Mouse (Mus musculus) skeletal muscle tissue, adult 2 months (tissue): Measurements from ENCODE around the gene 6820408C15Rik.
"Not testable (repeated sequence)": the region's sequence is repeated elsewhere in the genome, so short reads cannot be mapped to it uniquely, and the experiment has no call there.

Experiments
- DNase-seq: peaks from one replicate; pipeline ENCODE4 v3.0.0-alpha.2; 2012; ENCODE audit warnings: low read depth, low spot score

6820408C15Rik gene

DNA sequence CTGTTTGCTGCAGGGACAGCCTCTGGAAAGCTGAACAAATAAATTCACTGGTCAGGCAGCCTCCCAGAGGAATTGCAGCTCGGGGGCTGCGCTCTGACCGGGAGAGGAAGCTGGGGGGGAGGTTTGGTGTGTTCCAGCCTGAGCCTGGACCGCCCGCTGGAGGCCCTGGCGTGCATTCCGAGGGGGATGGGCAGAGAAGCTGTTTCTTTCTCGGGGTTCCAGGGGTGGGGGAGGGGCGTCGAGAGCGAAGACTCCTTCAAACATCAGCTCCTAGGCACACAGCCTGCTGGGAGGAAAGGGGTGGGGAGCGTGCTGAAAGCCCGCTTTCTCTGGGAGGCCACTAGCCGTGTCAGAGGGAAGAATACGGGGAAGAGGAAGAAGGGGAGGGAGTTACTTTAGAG, 4.4 kb upstream of the 6820408C15Rik start:
- DNase-seq: peak; percentile 46

DNA sequence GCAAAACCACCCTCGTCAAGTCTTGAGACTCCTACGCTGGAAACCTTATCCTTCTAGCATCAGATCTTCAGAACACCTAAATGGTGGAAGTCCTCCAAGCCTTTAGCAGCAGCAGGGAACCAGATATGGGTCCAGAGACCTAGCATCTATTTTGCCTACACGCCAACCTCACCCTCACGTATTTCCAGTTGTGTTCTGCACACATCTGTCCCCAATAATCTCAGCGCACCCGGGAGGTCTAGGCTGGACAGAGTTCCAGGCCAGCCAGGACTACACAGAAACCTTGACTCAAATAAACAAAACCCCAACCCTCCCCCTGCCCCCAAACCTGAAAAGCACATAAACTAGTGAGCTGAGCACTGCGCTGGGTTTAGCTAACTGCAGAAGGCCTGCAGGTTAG, 3.9 kb upstream of the 6820408C15Rik start:
- no peak for DNase-seq

DNA sequence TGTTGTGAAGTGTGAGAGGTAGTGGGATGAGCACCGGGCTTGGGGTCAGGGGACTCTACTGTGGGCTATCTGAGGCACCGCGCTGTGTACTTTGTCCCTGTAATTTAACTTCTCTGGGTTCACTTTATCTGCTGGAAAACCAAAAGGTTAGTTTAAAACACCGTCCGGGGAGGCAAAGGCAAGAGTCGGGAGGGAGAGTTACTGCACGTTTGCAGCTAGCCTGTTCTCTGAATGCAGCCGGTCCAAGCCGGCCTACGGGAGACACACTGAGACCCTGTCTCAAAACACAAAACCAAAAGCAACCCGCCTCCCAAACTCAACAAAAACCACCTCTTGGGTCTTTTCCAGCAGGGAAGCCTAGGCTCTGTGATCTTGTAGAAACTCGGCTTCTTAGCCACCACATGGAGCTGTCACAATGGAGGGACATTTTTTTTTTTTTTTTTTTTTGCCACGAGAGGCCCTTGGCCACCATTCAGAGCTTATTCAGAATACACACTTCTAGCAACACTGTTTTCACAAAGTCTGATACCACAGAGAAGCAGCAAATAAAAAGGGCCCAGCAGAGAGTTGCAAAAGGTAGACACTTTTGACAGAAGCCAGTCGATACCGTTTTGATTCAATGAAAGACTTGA, 2.7 kb upstream of the 6820408C15Rik start:
- DNase-seq: no peak

DNA sequence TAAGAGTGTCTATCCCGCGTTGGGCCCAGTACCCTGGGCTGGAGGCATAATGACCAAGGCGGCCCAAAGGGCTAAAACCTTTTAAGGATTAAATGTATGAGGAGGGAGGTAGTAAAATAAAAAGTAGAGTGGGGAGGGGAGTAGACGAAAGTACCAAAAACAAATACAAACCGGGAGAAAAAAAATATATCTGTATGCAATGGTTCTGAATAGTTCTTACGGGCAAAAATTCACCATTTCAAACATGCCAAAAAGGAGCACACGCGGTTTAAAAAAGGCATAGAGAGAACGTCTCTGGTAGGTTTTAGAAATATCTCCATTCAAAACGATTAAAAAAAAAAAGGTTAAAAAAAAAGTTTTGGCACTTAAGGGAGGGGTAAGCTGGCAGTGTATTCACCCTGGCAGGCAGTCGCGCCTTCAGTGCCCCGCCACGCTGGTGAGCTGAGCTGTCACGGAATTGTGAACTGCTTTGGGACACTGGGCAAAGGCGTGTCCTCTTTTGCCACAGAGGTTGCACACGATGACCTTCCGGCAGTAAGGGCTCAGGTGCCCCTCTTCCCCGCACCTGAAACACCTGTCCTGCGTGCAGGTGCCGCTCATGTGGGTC, 2.1 kb upstream of the 6820408C15Rik start:
- no peak for DNase-seq

DNA sequence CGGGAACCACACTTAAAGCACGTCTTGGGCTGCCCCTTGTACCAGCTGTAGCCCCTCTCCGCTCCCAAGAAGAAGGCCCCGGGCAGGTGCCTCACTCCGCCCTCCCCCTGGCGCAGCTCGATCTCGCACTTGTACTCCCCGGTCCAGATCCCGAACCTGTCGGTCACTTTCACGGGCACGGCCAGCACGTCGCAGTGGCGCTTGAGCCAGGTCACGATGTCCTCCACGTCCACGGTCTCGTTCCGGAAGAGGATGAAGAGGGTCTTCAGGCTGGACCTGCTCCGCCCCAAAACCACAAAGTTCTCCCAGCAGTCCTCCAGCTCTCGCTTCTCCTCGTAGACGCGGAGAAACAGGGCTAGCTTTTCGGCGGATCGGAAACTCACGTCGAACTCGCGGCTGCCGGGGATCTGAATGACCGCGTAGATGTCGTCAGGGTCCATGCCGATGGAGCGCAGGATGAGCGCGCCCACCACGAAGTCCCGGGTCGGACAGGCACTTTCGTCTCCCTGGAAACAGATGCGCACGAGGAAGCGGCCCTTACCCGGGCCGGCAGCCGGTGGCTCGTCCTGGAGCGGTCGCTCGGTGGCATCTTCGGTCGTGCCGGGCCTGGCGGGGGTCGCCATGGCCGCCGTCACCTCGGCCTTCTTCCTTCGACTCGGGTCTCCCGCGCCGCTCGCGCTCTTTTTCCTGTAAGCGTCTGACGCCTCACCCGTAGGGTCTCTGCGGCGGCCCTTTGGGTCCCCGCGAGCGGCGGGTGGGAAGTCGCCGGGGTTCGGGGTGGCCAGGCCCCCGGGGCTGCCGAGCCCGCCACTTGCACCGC, 1.4 kb upstream of the 6820408C15Rik start:
- DNase-seq: no peak

DNA sequence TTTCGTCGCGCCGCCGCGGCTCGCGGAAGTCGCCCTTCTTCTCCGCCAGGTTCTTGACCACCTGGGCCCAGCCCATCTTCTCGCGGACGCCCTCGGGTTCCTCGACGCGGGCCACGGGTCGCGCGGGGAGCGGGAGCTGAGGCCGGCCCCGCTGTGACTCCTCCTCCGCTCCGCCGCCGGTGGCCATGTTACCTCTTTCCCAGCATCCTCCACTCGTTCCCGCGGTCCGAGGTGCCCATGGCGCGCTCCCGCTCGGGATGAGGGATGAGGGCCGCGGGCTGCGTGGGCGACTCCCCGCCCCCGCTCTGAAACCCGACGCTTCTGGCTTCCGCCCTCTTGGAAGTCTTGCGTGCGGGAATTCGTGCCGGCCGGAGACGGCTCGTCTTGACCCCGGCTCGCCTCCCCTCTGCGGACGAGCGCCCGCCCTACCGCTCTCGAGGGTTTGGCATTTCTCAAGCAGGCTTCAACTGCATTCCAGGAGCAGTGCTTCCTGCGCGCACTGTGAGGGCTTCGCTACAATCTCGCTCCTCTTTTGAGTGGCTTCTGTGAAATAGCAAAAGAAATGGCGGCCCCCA, 709 bp upstream of the 6820408C15Rik start, which contains the start of gene Zcchc3:
Gene Zcchc3 (minus strand): TSS at position 437 of the 575 bp plus-strand sequence.
- DNase-seq: peak; percentile 60

DNA sequence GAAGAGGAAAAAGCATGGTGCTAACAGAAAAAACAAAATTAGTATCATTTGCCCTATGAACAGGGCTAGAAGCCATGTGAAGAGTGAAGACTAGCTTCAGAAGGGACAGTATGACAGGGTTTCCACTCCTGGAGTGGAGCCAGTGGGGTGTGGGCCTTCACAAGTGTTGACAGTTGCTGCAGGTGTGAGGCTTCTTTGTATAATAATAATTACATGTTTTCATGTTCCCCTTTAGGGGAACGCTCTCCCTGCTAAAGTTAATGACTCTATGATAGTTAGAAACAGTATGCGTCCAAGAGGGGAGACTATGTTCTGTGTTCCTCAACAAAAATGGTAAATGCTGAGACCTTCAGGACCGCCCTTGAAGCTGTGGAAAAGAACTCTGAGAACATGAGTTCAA, 399 bp downstream of the 6820408C15Rik start:
- no peak for DNase-seq

DNA sequence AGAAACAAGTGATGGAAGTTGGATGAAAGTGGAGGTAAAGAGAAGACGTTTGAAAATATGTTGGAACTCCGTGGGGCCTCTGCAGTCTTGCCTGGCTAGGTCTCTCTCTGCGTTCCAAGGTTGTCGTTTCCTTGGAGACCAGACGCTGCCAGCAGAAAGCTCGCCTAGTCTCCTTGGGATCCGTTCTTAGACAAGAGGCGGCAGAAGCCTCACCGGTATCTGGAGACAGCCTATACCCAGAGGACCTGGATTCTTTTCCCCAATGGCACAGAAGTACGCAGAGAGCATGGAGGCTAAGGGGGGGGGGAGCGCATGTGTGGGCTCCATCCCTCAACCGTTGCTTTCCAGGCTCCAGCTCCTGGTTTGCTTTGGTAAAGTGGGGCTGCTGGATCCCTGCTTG, 12.1 kb downstream of the 6820408C15Rik start:
- DNase-seq: no peak

DNA sequence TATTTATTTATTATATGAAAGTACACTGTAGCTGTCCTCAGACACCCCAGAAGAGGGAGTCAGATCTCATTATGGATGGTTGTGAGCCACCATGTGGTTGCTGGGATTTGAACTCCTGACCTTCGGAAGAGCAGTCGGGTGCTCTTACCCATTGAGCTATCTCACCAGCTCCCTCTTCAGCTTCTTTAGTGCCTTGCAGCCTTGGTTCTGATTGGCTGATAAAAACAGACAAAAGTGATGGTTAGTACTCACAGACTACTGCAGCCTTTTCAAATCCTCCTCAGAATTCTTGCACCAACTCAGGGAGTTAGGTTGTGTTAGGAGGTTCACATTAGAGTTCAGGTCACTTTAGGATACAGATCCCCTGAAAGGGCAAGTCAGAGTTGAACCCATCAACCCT, 13.1 kb downstream of the 6820408C15Rik start:
- not testable (repeated sequence) for DNase-seq

DNA sequence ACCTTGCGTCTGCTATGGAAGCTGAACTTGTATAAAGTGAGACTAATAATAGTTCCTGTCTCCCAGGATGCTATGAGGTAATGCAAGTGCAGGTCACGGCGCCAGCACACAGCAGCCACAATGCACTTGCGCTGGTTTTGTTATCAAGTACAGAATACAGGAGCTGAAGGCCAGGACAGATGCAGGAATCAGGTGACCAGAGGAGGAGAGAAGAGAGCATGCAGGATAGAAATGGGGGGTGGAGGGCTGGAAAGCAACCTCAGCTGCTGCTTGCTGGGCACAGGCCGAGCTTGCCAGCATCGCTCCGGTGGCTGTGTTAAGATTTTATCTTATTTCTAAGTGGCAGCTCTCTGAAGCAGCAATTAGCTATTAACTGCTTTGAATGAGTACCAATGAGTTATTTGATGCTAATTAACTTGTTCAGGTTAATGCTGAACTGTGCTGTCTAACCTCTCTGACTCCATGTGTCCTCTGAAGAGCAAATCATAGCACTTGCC, 21.1 kb downstream of the 6820408C15Rik start:
- DNase-seq: no peak

DNA sequence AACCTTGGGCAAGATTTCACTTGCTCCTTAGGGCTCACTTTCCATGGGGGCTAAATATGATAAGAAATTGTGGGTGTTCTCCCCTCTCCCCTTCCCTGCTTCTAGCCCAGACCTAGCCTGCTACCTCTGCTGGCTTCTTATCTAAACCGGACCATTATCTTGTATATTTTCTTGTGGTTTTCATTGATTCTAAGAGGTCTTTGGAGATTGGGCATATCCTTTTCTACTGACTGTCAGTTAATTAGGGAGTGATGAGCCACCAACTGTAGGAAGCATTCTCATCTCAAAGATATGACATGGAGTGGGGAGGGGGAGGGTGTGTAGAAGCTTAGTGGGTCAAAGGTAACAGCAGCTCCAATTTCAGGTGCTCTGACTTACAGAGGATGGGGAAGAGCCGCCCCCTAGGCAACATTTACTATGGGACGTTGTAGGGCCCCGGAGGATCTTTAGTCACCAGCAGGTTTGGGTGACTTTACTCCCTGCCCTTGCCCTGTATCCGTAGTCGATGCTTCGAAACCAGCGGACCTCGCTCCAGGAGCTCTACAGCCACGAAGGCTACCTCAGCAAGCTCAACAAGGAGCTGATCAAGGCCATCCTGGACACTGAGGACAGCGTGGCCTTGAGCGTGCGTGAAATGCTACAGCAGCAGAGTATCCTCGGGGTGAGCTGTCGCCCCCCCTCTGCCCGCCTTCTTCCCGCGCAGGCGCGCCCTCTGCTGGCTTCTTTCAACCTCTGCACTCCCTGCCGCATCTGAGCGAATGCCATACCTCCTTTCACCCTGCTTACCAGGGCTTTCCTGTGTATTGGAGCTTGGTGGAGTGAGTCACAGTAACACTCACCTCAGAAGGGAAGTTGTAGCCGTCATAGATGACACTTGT, 21.8 kb downstream of the 6820408C15Rik start:
- DNase-seq: peak; percentile 39

DNA sequence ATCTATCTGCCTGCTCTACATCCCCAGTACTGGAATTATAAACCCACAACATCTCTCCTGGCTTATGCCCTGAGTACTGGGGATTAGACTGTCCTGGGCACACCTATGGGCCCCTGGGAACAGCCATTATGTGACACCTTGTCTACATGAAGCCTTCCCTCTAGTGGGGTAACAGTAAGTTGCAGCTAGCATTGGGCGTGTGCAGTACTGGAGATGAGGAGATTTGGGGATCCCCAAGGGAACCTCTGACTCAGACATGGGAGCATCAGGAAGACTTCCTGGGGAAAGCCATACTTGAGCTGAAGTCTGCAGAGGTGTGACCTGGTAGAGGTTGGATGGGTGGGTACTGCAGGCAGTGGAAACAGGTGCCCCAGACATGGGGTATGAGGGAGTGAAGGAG, 23.6 kb downstream of the 6820408C15Rik start:
- DNase-seq: no peak

DNA sequence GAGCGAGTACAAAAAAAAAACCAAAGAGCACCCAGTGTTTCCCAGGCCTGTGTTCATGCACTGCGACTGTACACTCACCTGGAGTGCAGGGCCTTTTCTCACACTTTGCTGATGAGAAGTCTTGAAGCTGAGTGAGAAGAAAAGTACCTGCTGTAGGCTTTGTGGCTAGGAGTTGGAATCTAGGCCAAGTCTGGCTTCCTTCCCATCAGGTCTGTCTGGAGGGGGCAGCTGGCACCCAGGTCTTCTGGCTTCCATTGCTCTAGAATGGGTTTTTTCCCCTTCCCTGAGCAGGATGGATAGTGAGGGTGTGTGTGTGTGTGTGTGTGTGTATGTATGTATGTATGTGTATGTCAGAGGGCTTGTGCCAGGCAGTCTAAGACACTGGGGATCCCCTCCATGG, 24.4 kb downstream of the 6820408C15Rik start:
- no peak for DNase-seq

DNA sequence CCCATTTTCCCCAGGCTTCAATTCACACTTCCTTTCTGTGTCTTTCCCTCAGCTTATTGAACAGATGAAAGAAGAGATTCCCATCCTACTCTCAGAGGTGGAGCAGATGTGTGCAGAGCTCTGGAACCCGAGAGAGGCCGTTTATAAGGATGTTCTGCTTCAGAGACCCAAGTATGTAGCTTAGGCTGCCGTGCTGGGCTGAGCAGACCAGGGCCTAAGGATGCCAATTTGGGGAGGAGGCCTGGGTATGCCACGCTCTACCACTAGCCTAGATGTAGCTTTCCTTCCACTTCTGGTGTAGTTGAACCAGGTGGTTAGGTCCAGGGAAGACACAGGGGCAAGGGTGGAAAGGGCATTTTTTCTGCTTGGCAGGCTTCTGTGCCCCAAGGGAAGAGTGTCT, 26.9 kb downstream of the 6820408C15Rik start:
- no peak for DNase-seq

DNA sequence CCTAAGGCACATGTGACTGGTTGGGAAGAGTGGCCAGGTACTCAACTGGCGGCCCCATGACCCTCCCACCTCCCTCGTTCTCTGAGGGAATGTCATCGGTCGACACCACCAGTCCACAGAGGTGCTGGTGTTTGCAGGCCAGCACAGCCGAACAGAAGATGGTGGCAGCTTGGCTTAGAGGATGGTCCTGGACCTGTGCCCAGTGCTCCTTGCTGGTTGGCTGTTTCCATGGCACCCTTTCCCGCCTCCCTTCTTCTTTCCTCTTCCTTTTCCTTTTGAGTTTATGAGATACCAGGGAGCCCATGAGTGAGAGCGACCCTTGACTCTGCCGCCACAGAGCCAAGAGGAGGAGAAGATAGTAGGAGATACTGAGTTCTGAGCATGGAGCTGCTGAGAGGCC, 27.9 kb downstream of the 6820408C15Rik start:
- no peak for DNase-seq

DNA sequence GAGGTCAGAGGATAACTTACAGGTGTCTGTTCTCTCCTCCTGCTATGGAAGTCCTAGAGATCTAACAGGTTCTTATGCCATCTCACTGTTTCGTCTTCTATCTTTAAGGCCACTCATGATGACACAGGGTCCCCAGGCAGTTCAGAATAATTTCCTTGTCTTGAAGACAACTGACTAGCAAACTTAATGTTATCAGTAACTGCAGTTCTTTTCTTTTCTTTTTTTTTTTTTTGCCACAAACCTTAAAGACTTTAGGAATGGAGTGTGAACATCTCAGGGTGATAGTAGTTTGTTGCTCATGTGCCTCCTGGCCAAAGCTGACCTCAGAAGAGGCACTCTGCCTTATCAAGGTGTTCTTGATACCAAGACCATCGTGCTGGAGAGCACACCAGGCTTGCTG, 31.3 kb downstream of the 6820408C15Rik start:
- DNase-seq: no peak

DNA sequence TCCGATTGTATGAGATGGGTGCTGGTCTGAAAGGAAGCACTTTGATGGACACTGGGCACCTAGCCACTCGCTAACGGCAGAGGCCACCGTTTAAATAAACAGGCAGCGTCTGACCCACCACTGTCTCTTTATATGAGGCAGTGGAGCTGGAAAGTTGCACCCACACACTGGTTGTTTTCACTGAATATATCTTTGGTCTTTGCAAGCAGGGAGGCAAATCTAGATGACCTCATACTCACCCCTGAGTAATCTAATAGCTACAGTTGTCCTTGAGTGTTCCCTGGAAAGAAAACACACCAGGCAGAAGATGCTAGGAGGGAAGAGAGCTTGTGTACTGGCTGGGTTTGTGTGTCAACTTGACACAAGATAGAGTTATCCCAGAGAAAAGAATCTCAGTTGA, 32.1 kb downstream of the 6820408C15Rik start:
- DNase-seq: no peak

DNA sequence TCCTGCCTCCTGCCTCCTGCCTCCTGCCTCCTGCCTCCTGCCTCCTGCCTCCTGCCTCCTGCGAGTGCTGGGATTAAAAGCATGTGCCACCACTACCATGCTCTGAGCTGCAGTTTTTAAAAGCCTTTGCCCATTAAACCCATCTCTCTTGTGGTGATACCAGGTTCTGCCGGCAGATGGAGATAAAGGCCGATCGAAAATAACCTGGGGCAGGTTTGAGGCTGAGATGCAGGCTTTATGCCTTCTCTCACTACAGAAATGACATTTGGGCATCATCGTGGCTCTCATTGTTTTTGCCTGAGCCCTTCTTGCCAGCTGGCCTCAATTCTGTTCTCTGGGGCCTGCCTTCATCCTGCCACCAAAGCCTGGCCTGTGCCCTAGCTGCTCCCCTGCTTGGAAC, 34.9 kb downstream of the 6820408C15Rik start:
- DNase-seq: no peak

DNA sequence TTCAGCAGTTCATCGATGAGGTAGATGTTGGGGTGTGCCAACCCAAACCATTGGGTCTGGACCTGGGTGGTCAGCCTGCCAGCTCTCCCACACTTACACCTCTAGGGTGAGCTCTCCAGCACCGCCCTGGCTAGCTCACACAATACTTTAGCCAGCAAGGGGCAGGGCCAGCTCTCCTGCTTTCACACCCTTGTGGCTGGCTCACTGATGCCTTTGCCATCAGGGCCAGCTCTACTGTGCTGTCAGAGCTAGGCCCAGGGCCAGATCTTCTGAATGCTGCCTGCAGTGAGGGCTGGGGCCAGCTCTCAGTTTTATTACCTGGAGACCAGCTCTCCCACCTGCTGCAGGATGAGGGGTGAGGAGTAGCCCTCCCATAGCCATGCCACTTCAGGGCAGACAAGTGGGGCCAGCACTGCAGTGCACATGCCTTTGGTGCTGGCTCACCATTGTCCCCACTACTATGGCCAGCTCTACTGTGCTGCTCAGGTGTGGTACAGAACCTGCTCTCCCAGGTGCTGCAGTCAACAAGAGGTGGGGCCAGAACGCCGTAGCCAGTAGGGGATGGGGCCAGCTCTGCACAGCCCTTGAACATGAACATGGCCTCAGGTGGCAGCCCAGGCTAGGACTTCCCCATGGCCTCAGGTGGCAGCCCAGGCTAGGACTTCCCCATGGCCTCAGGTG, 36.9 kb downstream of the 6820408C15Rik start:
- DNase-seq: no peak

DNA sequence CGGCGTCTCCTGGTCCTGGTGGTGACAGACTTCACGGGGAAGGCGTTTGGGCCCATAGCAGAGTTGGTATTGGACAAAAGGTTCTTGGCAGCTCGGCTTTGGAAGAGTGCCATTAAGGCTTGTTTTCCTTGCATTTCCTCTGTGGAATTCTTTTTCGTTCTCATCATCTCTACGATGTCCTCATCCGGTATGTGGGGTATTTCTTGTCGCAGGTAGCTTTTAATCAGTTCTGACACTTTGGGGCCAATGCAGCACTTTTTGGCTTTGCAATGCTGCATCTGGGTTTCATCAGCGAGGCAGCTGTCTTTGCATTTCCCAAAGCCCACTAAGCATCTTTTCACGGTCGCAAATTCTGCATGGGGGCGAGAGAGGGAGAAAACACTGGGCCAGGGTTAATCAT, 43.9 kb downstream of the 6820408C15Rik start:
- no peak for DNase-seq
